Mouse (Mus musculus) small intestine, adult 2 months (tissue): ENCODE data around the gene Prap1. TPM values are rescaled to one million over a fixed set of nuclear protein-coding genes. Genes with fewer than 3 reads are reported as not detected.

ENCODE experiments used
- H3K27ac ChIP-seq: fragments of 200-500 bp; 2 replicates; pipeline ENCODE4 v1.5.1; 2012; ENCODE audit warnings: low read depth, low read length, control low read depth, inconsistent platforms; ENCODE audit not compliant: insufficient read depth
- H3K27me3 ChIP-seq: fragments of 200-500 bp; 2 replicates; pipeline ENCODE4 v1.6.1; 2012; ENCODE audit warnings: mild to moderate bottlenecking, moderate library complexity, low read length, inconsistent platforms; ENCODE audit not compliant: control insufficient read depth, insufficient read depth
- H3K36me3 ChIP-seq: fragments of 200-500 bp; 2 replicates; pipeline ENCODE4 v1.6.1; 2012; ENCODE audit warnings: mild to moderate bottlenecking, low read length, control low read depth, inconsistent platforms; ENCODE audit not compliant: control insufficient read depth, insufficient read depth
- H3K4me1 ChIP-seq: fragments of 200-500 bp; 2 replicates; pipeline ENCODE4 v1.6.1; 2012; ENCODE audit warnings: low read length, inconsistent platforms, mixed read lengths; ENCODE audit not compliant: control insufficient read depth, insufficient read depth, insufficient read length
- H3K4me3 ChIP-seq: fragments of 200-500 bp; 2 replicates; pipeline ENCODE4 v1.5.1; 2012; ENCODE audit warnings: low read depth, mild to moderate bottlenecking, control low read depth, inconsistent platforms, low read length, moderate library complexity
- CTCF ChIP-seq: fragments of 200-500 bp; IDR thresholded peaks from 2 replicates; pipeline ENCODE4 v1.5.1; 2012; ENCODE audit warnings: low read depth, mild to moderate bottlenecking, control low read depth, inconsistent platforms, low read length, moderate library complexity, mixed read lengths; ENCODE audit not compliant: insufficient replicate concordance, insufficient read length; ENCODE audit errors: extremely low read depth
- POLR2A ChIP-seq: fragments of 200-500 bp; IDR thresholded peaks from 2 replicates; pipeline ENCODE4 v1.6.1; 2012; ENCODE audit warnings: low read depth, mild to moderate bottlenecking, control low read depth, inconsistent platforms, low read length, moderate library complexity
- WGBS: fragments of 180-500 bp; shearing (Covaris S2); methylation state at CpG from one replicate; pipeline ENCODE4 v1.1.7; 2018; 5-methylcytosine and 5-hydroxymethylcytosine counted together
- polyA plus RNA-seq: library from polyadenylated mRNA; depleted of rRNA; stranded (reverse); fragments of >200 nt; gene quantifications from 2 replicates; pipeline ENCODE4 v1.2.3, GENCODE M21; 2012

Prap1 gene
- polyA plus RNA-seq, 1 experiment = 3,061 TPM

DNA sequence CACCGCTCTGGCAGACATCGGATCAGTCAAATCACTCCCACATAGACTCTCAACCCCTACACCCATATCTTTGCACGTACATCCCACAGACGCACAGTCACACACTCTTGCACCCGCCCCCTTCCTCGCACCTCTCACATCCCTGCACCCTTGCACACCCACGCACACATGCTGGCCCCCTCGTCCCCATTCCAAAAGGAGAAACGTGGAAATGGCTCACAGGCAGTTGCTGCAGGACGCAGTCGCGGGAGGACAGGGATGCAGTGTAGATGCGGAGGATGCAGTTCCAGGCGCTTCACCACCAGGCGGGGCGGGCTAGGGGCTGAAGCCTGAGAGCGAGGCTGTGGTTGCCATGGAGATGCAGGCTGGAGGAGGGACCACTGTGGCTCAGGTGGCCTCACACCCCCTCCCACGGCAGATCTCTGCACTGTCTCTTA lies 10.9 kb upstream of the Prap1 start, which contains the start of gene Caly:
TSS of gene Caly (minus strand) at position 307 of the 437 bp plus-strand sequence.
- 7% methylated on average over 18 of the region's 18 CpGs for WGBS
- Histone ChIP-seq H3K4me1 (peaks cover 4% of the 10 kb centered on the region), H3K36me3 (no peaks in the 10 kb centered on the region), H3K27ac (no peak within 1 kb of the TSS), H3K27me3 (peaks cover 20% of the 10 kb centered on the region; the same call in 1 of the 2 replicates), H3K4me3 (no peak within 1 kb of the TSS)
- TF ChIP-seq POLR2A (no peak), CTCF (no peak)

DNA sequence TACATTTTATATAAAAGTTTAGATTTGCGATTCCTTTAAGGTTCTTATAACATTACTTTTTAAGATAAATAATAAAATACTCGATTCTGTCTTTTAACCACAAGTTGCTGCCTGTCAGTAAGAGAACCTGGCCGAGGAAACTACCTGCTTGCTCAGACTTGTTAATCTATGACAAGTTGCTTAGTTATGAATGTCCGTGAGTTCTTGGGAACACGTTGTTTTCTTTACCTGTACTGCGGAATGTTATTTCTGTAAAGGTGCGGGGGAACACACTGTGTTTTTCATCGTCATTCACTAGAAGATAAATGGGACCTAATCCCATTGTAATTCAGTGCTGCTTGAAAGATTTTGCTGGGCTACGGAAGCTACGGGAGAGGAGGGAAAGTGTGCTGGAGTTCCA lies 2.6 kb upstream of the Prap1 start:
- no peak overlapping the region for H3K4me3 ChIP-seq
- TF ChIP-seq POLR2A (no peak), CTCF (no peak)
- no peaks in the 10 kb centered on the region for H3K27me3 ChIP-seq
- H3K36me3 ChIP-seq = no peaks in the 10 kb centered on the region; the same call in 1 of the 2 replicates
- 36% methylated on average over 10 of the region's 10 CpGs for WGBS
- peak overlapping the region; percentile 54; the same call in 1 of the 2 replicates for H3K27ac ChIP-seq
- H3K4me1 ChIP-seq = peaks cover 16% of the 10 kb centered on the region

DNA sequence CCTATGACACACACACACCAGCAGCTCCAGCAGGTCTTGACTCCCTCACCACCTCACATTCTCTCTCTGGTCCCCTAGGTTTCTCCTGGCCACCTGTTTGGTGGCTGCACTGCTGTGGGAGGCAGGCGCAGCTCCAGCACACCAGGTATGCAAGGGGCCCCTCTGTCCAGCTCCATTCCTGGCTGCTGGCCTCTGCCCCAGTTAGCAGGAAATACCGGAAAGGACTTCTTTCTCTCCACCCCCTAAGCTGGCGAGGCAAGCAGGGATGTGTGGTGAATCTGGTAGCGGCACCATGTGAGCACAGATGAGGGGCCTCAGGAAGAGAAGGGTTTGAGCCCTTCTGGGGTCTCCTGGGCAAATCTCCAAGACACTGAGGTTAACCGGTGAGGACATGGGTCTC lies 1.8 kb downstream of the Prap1 start:
- 24% methylated on average over 5 of the region's 5 CpGs for WGBS
- H3K27ac ChIP-seq = peak overlapping the region; percentile 74
- peak overlapping the region; percentile 61 for H3K4me3 ChIP-seq
- TF ChIP-seq POLR2A (0 out of 2 replicates have a peak, but pooled peaks have one; percentile 15), CTCF (no peak)
- peaks cover 27% of the 10 kb centered on the region for H3K36me3 ChIP-seq
- peaks cover 25% of the 10 kb centered on the region for H3K4me1 ChIP-seq
- H3K27me3 ChIP-seq = no peaks in the 10 kb centered on the region

DNA sequence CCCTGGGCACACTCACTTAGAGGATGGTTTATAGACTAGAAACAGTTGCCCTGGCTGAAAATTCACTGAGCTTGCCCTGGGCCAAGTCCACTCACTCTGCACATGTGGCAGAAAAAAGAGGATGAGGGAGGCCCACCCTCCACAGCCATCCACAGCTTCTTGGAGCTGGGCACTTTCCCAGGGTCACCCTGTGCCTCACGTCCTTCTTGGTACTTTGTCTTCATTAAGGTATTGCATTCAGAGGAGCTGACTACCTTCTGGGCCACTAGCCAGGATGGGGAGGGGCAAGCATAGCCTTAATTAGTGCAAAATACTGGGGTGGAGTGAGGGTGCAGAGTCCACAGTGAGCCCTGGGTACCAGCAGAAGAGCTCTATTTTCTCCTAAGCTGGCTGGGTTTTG lies 2.4 kb downstream of the Prap1 start:
- Histone ChIP-seq H3K27me3 (no peaks in the 10 kb centered on the region), H3K27ac (peak overlapping the region; percentile 74), H3K4me1 (peaks cover 24% of the 10 kb centered on the region), H3K36me3 (peaks cover 27% of the 10 kb centered on the region), H3K4me3 (peak overlapping the region; percentile 61)
- 0% methylated on average over 1 of the region's 1 CpGs for WGBS
- no peak for TF ChIP-seq CTCF
- TF ChIP-seq POLR2A = no peak

DNA sequence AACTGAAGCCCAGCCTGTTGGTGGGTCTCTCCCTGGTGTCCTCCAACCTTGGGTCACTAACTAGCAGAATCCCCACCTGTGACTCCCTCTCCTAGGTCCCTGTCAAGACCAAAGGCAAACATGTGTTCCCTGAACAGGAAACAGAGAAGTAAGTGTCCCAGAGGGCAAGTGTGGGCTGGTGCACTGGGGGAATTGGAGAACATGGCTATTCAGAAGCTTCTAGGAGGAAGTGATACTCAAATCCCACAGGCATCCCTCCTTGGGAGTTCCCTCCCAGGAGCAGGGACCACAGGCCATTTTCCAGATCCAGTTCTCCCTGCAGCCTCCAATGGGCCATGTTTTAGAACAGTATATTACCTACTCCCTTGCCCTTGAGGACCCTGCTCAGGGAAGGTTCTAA lies 2.9 kb downstream of the Prap1 start:
- Histone ChIP-seq H3K27me3 (no peaks in the 10 kb centered on the region), H3K36me3 (peaks cover 27% of the 10 kb centered on the region), H3K27ac (peak overlapping the region; percentile 74), H3K4me3 (no peak overlapping the region; the same call in 1 of the 2 replicates), H3K4me1 (peaks cover 29% of the 10 kb centered on the region)
- TF ChIP-seq CTCF (no peak), POLR2A (no peak)

DNA sequence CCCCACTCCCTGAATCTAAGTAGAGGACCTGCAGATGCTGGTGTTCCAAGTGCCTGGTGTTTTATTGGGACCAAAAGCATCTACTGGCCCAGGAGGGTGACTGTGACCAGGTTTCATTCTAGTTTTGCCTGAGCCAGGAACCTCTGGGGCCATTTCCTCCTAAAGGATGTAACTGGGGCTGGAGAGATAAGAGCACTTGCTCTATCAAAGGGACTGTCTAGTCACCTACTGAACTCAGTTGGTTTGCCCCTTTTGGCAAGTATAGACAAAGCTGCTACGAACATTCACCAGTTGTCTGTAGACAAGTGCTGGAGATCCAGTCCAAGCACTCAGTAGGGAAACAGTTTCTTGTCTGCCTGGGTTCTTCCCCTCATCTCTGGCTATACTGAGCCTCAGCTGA lies 5.3 kb downstream of the Prap1 start:
- no peak overlapping the region for H3K27ac ChIP-seq
- no peaks in the 10 kb centered on the region for H3K27me3 ChIP-seq
- no peak overlapping the region for H3K4me3 ChIP-seq
- peaks cover 27% of the 10 kb centered on the region for H3K4me1 ChIP-seq
- TF ChIP-seq POLR2A = no peak
- TF ChIP-seq CTCF = no peak
- peaks cover 27% of the 10 kb centered on the region for H3K36me3 ChIP-seq
- WGBS = 98% methylated on average over 1 of the region's 1 CpGs

DNA sequence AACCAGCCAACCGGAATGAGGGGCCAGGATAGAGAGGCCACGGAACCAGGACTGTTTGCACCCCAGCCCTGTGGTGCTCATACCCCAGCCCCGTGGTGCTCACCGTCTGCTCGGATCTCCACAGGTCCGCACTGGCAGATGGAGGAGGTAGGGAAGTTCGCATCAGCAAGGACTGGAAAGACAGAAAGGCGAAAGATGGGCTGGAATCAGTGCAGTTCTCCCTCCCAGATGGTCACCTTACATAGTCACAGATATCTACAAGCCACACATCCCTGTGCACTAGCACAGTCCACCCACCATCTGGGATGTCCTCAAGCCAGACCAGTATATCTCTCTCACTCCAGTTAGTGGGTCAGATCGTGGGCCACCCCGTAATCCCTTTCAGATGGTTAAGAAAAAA lies 8.3 kb downstream of the Prap1 start:
- TF ChIP-seq POLR2A (no peak), CTCF (no peak)
- H3K4me3 ChIP-seq = peak overlapping the region; percentile 67
- H3K4me1 ChIP-seq = peaks cover 17% of the 10 kb centered on the region
- H3K27me3 ChIP-seq = no peaks in the 10 kb centered on the region
- peak overlapping the region; percentile 93 for H3K27ac ChIP-seq
- H3K36me3 ChIP-seq = peaks cover 30% of the 10 kb centered on the region
- 55% methylated on average over 10 of the region's 10 CpGs for WGBS
